Mouse (Mus musculus) CH12.LX (cell line): ENCODE results near the gene Asnsd1.
"Not testable (repeated sequence)": the region's sequence is repeated elsewhere in the genome, so short reads cannot be mapped to it uniquely, and the experiment has no call there.

Source experiments
- CHD1 ChIP-seq: IDR thresholded peaks from 2 replicates; pipeline ENCODE4 v1.6.1; 2012; ENCODE audit warnings: low read depth, low read length, improper control_type of control experiment, inconsistent platforms
- CTCF ChIP-seq, 2 experiments: IDR thresholded peaks in 1 of 2; conservative IDR thresholded peaks in 1 of 2; 2 replicates each; pipeline ENCODE4 v1.5.1; 2011 to 2012; ENCODE audit warnings: low read depth in 2 of 2, low read length in 2 of 2, improper control_type of control experiment in 1 of 2, inconsistent platforms in 1 of 2, mild to moderate bottlenecking in 1 of 2, moderate library complexity in 1 of 2
- EP300 ChIP-seq: IDR thresholded peaks from 2 replicates; pipeline ENCODE4 v1.6.1; 2011; ENCODE audit warnings: low read length, improper control_type of control experiment
- ETS1 ChIP-seq: conservative IDR thresholded peaks from 2 replicates; pipeline ENCODE4 v1.6.1; 2012; ENCODE audit warnings: low read depth, mild to moderate bottlenecking, inconsistent platforms, low read length, improper control_type of control experiment, moderate library complexity
- KAT2A ChIP-seq: IDR thresholded peaks from 2 replicates; pipeline ENCODE4 v1.6.1; 2012; ENCODE audit warnings: low read length, improper control_type of control experiment, inconsistent platforms; ENCODE audit not compliant: insufficient replicate concordance
- MAX ChIP-seq: IDR thresholded peaks from 2 replicates; pipeline ENCODE4 v1.6.1; 2011; ENCODE audit warnings: low read length, improper control_type of control experiment
- MEF2A ChIP-seq: IDR thresholded peaks from 2 replicates; pipeline ENCODE4 v1.6.1; 2014; ENCODE audit warnings: low read depth, mild to moderate bottlenecking, inconsistent platforms, low read length, improper control_type of control experiment, borderline replicate concordance
- NELFE ChIP-seq: IDR thresholded peaks from 2 replicates; pipeline ENCODE4 v1.6.1; 2011; ENCODE audit warnings: low read depth, low read length, improper control_type of control experiment
- POLR2A ChIP-seq: IDR thresholded peaks from 2 replicates; pipeline ENCODE4 v1.6.1; 2011; ENCODE audit warnings: low read depth, mild to moderate bottlenecking, improper control_type of control experiment, low read length
- RAD21 ChIP-seq: IDR thresholded peaks from 2 replicates; pipeline ENCODE4 v1.6.1; 2011; ENCODE audit warnings: low read depth, mild to moderate bottlenecking, low read length, improper control_type of control experiment, moderate library complexity
- SIN3A ChIP-seq: IDR thresholded peaks from 2 replicates; pipeline ENCODE4 v1.6.1; 2012; ENCODE audit warnings: low read length, improper control_type of control experiment, inconsistent platforms
- ZC3H11A ChIP-seq: IDR thresholded peaks from 2 replicates; pipeline ENCODE4 v1.6.1; 2012; ENCODE audit warnings: low read depth, mild to moderate bottlenecking, inconsistent platforms, low read length, improper control_type of control experiment
- ZKSCAN1 ChIP-seq: IDR thresholded peaks from 2 replicates; pipeline ENCODE4 v1.6.1; 2012; ENCODE audit warnings: low read depth, inconsistent platforms, low read length, improper control_type of control experiment, borderline replicate concordance

- not testable (repeated sequence) for TF ChIP-seq RAD21; CHD1; ZKSCAN1; CTCF (conservative IDR thresholded peaks at IDR 0.05 in 1 of 2, IDR thresholded peaks at IDR 0.05 in 1 of 2; ENCODE audit: low read depth in 2 of 2, low read length in 2 of 2); POLR2A; EP300; ETS1; KAT2A; ZC3H11A; SIN3A; MEF2A; NELFE; MAX
These were observed 23.4 kb upstream of the Asnsd1 start for GRCm38 (mm10) chr1:53375965-53376364.
